Mouse (Mus musculus): Measurements from ENCODE around the gene Nebl. TPM values are rescaled to one million over a fixed set of nuclear protein-coding genes. Genes with fewer than 3 reads are reported as not detected.

Gene Nebl
- polyA plus RNA-seq, 1 experiment from 2014 or later, result 11.2 TPM

- Histone ChIP-seq H3K9ac (no peak overlapping the region), H3K27me3 (no peaks in the 10 kb centered on the region), H3K36me3 (no peaks in the 10 kb centered on the region), H3K4me1 (no peaks in the 10 kb centered on the region), H3K27ac (no peak overlapping the region), H3K4me2 (replicated peaks) (no peak overlapping the region), H3K9me3 (replicated peaks) (no peaks in the 10 kb centered on the region), H3K4me3 (no peak overlapping the region)
- 33% methylated on average over 2 of the region's 2 CpGs for WGBS
- no peak for ATAC-seq (ENCODE audit: low FRiP score)
Measured at GRCm38 (mm10) chr2:17597932-17598331, 133.3 kb downstream of the Nebl start.

DNA sequence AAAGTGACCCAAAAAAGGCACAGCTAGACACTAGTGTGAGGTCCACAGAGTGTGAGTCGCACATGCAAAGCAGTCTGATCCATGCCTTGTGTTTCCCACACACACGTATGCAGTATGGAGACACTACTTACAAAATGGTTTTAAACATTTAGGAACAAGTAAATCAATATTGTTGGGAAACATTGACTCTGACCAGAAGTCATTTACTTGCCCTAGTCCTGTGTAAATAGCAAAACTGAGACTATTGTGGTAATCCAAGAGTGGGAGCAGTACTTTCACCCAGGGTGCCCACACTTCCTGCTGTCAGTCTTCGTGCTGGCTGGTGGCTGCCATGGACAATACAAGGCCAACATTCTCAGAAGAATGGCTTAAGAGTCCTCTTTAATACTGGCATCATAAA lies 141.6 kb downstream of the Nebl start:
- H3K27ac ChIP-seq, result no peak overlapping the region
- ATAC-seq (ENCODE audit: low FRiP score), result no peak
- no peaks in the 10 kb centered on the region for H3K27me3 ChIP-seq
- H3K4me2 ChIP-seq (replicated peaks), result no peak overlapping the region
- H3K9ac ChIP-seq, result no peak overlapping the region
- WGBS, result 88% methylated on average over 3 of the region's 3 CpGs
- no peaks in the 10 kb centered on the region for H3K9me3 ChIP-seq (replicated peaks)
- H3K4me3 ChIP-seq, result no peak overlapping the region
- no peaks in the 10 kb centered on the region for H3K36me3 ChIP-seq
- no peaks in the 10 kb centered on the region for H3K4me1 ChIP-seq

- WGBS, result 91% methylated on average over 6 of the region's 6 CpGs
- H3K4me3 ChIP-seq, result no peak overlapping the region
- ATAC-seq (ENCODE audit: low FRiP score), result no peak
Measured at GRCm38 (mm10) chr2:17585329-17585992, 145.8 kb downstream of the Nebl start.

DNA sequence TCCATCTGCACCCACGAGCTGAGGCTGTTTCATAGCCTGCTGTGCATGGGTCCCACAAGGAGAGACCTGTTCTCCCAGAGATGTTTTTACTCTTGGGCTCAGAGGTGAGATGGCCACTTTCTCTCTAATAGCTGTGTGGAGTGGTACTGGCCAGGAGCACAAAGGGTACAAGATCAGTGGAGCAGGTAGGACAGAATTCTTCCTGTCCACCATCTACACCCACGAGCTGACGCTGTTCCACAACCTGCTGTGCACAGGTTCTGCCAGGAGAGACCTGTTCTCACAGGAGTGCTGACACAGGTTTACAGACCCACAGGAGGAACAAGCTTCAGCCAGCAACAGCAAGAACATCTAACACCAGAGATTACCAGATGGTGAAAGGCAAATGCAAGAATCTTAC lies 155.6 kb downstream of the Nebl start:
- H3K27me3 ChIP-seq, result no peaks in the 10 kb centered on the region
- 73% methylated on average over 3 of the region's 3 CpGs for WGBS
- no peak for ATAC-seq (ENCODE audit: low FRiP score)
- no peak overlapping the region for H3K4me3 ChIP-seq
- no peak overlapping the region for H3K4me2 ChIP-seq (replicated peaks)
- H3K4me1 ChIP-seq, result no peaks in the 10 kb centered on the region
- 0 out of 2 replicates have a peak, but pooled peaks cover 3% of the 10 kb centered on the region for H3K9me3 ChIP-seq (replicated peaks)
- no peaks in the 10 kb centered on the region for H3K36me3 ChIP-seq
- H3K9ac ChIP-seq, result no peak overlapping the region
- no peak overlapping the region for H3K27ac ChIP-seq

More at GRCm38 (mm10) chr2:17585329-17585992, 145.8 kb downstream of the Nebl start:
- H3K9me3 ChIP-seq (replicated peaks), result no peaks in the 10 kb centered on the region
- H3K4me1 ChIP-seq, result no peaks in the 10 kb centered on the region
- no peak overlapping the region for H3K4me2 ChIP-seq (replicated peaks)
- no peak overlapping the region for H3K9ac ChIP-seq
- no peaks in the 10 kb centered on the region for H3K36me3 ChIP-seq
- no peak overlapping the region for H3K27ac ChIP-seq
- H3K27me3 ChIP-seq, result no peaks in the 10 kb centered on the region

GRCm38 (mm10) chr2:17571716-17572115 lies 159.5 kb downstream of the Nebl start:
- Histone ChIP-seq H3K9ac (no peak overlapping the region), H3K36me3 (no peaks in the 10 kb centered on the region), H3K27ac (no peak overlapping the region), H3K4me3 (no peak overlapping the region), H3K4me2 (replicated peaks) (no peak overlapping the region), H3K27me3 (no peaks in the 10 kb centered on the region), H3K9me3 (replicated peaks) (no peaks in the 10 kb centered on the region), H3K4me1 (no peaks in the 10 kb centered on the region)
- ATAC-seq (ENCODE audit: low FRiP score), result no peak
- 69% methylated on average over 2 of the region's 2 CpGs for WGBS

DNA sequence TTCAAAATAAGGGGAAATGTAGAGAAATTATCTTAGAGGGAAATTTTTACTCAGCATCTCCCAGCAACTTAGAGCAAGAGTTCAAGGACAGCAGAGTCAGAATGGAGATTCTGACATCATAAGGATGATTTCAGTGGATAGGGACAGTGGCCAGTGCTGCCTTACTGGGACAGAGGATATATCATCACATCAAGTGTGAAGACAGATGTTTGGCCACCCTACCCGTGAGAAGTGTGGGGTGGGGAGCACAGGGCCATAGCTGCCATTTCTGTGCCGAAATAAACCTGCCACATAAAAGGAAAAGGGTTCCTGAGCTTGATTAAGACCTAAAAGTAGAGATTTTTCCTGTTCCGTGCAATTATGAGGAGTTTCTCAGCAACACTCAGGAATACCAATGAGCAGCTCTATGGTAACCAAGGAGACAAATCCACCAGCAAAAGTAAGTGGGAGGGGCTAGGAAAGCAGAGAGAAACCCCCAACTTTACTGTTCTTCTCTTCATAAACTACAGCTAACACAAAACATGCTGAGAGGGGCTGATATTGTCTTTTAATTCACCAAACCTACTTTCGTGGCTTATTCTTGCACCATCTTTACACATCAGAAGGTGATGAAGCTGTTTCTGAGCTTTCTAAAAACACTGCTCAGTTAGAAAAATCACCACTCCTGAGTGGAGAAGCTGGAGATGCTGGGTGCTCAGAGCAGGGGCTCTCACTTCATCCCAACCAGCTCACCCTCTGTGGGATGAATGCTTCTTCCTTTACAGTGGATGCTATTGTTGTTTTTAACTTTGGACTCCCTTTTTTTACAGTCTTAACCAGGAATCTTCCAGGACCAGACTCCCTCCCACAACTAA lies 172.1 kb downstream of the Nebl start:
- Histone ChIP-seq H3K9ac (no peak overlapping the region), H3K36me3 (no peaks in the 10 kb centered on the region), H3K4me2 (replicated peaks) (no peak overlapping the region), H3K4me3 (no peak overlapping the region), H3K27me3 (no peaks in the 10 kb centered on the region), H3K4me1 (no peaks in the 10 kb centered on the region; the same call in 1 of the 2 replicates), H3K9me3 (replicated peaks) (no peaks in the 10 kb centered on the region), H3K27ac (no peak overlapping the region)
- ATAC-seq (ENCODE audit: low FRiP score), result no peak
- 39% methylated on average over 4 of the region's 4 CpGs for WGBS

DNA sequence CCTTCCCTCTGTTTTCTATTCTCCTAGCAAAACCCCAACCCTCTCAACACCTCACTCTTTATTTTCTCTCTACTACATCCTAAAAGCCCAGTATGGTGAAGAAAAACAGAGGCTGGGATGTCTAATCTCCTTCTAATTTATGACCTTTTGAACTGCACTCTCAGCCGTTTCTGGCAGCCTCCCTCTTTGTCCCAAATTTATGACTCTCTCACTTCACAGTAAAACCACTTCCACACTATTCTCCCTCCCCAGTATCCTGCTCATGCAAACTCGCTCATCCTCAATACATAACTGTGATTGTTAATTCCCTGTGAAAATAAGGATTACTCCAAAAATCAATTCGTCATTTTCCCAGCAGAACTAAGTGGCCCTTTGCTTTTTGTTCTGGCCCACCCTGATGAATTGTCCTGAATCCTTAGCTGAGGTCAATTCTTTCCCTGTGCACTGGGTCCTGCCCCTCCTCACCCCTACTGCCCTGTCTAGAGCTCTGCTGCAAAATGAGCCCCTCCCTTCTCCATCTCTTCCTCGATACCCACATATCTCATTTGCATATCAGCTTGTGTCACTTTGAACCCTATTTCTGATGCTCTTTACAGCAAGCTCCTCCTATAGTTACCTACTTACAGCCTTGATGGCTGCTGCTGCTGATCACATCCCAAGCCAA lies 181.2 kb downstream of the Nebl start:
- Histone ChIP-seq H3K9ac (no peak overlapping the region), H3K4me1 (no peaks in the 10 kb centered on the region), H3K36me3 (no peaks in the 10 kb centered on the region), H3K27ac (no peak overlapping the region), H3K9me3 (replicated peaks) (no peaks in the 10 kb centered on the region), H3K4me3 (no peak overlapping the region), H3K27me3 (no peaks in the 10 kb centered on the region), H3K4me2 (replicated peaks) (no peak overlapping the region)
- ATAC-seq (ENCODE audit: low FRiP score), result no peak
- 42% methylated on average over 4 of the region's 4 CpGs for WGBS

DNA sequence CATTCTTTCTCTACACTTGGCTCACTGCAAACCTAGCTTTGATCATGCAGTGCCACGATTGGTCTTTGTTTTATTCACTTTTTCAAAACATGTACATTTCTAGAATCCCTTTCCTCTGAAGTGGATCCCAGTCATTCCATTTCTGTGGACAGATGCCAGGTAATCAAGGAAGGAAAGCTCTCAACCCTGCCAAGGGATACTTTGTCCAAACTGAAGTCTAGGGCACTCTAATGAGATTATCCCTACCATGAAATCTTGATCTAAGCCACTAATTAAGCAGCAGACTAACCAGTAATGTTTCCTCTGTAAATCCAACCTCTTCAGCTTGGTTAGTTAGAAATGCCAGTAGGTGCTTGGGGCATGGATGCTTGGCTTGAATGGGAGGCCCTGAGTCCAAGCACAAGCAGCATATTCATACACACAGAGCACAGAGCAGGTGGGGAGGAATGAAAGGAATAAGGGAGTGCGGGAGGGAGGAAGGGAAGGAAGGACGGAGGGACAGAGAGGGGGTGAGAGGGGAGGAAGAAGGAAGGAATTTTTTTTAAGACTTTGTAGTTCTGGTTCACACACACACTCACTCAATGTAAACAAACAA lies 184.8 kb downstream of the Nebl start:
- Histone ChIP-seq H3K27ac (no peak overlapping the region), H3K9ac (no peak overlapping the region), H3K4me2 (replicated peaks) (no peak overlapping the region), H3K4me3 (no peak overlapping the region), H3K27me3 (no peaks in the 10 kb centered on the region), H3K4me1 (no peaks in the 10 kb centered on the region), H3K36me3 (no peaks in the 10 kb centered on the region), H3K9me3 (replicated peaks) (no peaks in the 10 kb centered on the region)
- no peak for ATAC-seq (ENCODE audit: low FRiP score)
- 76% methylated on average over 3 of the region's 3 CpGs for WGBS

GRCm38 (mm10) chr2:17539737-17540136 lies 191.5 kb downstream of the Nebl start:
- WGBS, result 73% methylated on average over 10 of the region's 10 CpGs

GRCm38 (mm10) chr2:17538493-17538892 lies 192.8 kb downstream of the Nebl start:
- Histone ChIP-seq H3K36me3 (no peaks in the 10 kb centered on the region), H3K4me3 (no peak overlapping the region), H3K4me2 (replicated peaks) (no peak overlapping the region), H3K4me1 (peaks cover 2% of the 10 kb centered on the region; the same call in 1 of the 2 replicates), H3K9ac (no peak overlapping the region), H3K27ac (no peak overlapping the region), H3K27me3 (no peaks in the 10 kb centered on the region), H3K9me3 (replicated peaks) (no peaks in the 10 kb centered on the region)
- 93% methylated on average over 4 of the region's 4 CpGs for WGBS
- no peak for ATAC-seq (ENCODE audit: low FRiP score)

More at GRCm38 (mm10) chr2:17539737-17540136, 191.5 kb downstream of the Nebl start:
- H3K27me3 ChIP-seq, result no peaks in the 10 kb centered on the region
- H3K9ac ChIP-seq, result no peak overlapping the region
- no peaks in the 10 kb centered on the region for H3K36me3 ChIP-seq
- no peak overlapping the region for H3K27ac ChIP-seq
- no peak for ATAC-seq (ENCODE audit: low FRiP score)
- peaks cover 2% of the 10 kb centered on the region; the same call in 1 of the 2 replicates for H3K4me1 ChIP-seq
- H3K9me3 ChIP-seq (replicated peaks), result no peaks in the 10 kb centered on the region
- no peak overlapping the region for H3K4me3 ChIP-seq
- no peak overlapping the region for H3K4me2 ChIP-seq (replicated peaks)

DNA sequence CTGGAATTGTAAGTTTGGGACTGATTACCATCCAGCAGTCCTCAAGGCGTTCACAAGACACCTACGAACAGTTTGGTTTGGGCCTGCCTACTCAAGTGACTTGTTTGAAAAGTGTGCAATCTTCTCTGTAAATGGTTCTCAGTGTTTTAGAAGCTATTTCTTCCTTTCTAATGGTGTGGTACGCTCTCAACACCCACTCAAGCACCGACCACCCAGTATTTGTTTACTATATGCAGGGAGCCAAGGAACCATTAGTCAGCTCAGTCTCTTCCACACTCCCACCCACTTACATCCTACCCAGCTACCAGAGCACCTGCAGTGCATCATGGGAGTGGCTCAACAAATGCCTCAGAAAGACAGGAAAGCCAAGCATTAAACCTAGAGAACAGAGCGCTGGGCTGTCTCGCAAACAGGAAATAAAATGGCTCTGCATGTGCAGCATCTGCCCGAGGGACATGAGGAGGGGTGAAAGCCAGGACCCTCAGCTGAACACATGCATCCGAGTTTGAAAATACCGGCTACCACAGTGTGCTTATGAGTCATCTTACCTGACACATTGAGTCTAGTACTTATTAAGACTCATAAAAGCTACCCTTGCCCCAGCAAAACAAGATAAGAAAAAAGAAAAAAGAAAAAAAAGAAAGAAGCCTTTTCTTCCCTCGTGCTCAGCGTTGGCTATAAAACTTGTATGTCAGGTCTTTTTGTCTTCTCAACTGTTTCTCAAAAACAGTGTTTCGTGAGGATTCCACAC lies 199.7 kb downstream of the Nebl start:
- no peak overlapping the region for H3K9ac ChIP-seq

More for the DNA sequence above, 199.7 kb downstream of the Nebl start:
- no peaks in the 10 kb centered on the region for H3K4me1 ChIP-seq
- ATAC-seq (ENCODE audit: low FRiP score), result no peak
- no peak overlapping the region for H3K4me3 ChIP-seq
- H3K36me3 ChIP-seq, result no peaks in the 10 kb centered on the region
- H3K27me3 ChIP-seq, result no peaks in the 10 kb centered on the region
- H3K9me3 ChIP-seq (replicated peaks), result no peaks in the 10 kb centered on the region
- WGBS, result 90% methylated on average over 12 of the region's 12 CpGs
- H3K4me2 ChIP-seq (replicated peaks), result no peak overlapping the region
- no peak overlapping the region for H3K27ac ChIP-seq
